Mouse (Mus musculus) forebrain, embryonic 11.5 days (tissue): ENCODE data around the gene Fam47e. TPM values are rescaled to one million over a fixed set of nuclear protein-coding genes. Genes with fewer than 3 reads are reported as not detected.
"Not testable (repeated sequence)": the region's sequence is repeated elsewhere in the genome, so short reads cannot be mapped to it uniquely, and the experiment has no call there.

ENCODE experiments used
- ATAC-seq: fragments of 200-750 bp; cut with Nextera tagmentation; replicated peaks from 2 replicates; pipeline ENCODE4 v1.8.0; 2017; ENCODE audit warnings: moderate TSS enrichment; ENCODE audit not compliant: low FRiP score
- DNase-seq: peaks from one replicate; pipeline ENCODE4 v3.0.0-alpha.2; 2017; ENCODE audit warnings: low spot score
- H3K27ac ChIP-seq: fragments of 300-500 bp; sonication (generic); 2 replicates; pipeline ENCODE4 v1.5.1; 2014; ENCODE audit warnings: low read depth, low read length
- H3K27me3 ChIP-seq: fragments of 300-500 bp; sonication (generic); 2 replicates; pipeline ENCODE4 v1.6.1; 2014; ENCODE audit warnings: mild to moderate bottlenecking, low read length, mixed read lengths; ENCODE audit not compliant: control insufficient read depth, insufficient read depth
- H3K36me3 ChIP-seq: fragments of 300-500 bp; sonication (generic); 2 replicates; pipeline ENCODE4 v1.6.1; 2014; ENCODE audit warnings: mild to moderate bottlenecking, low read length, moderate library complexity, mixed read lengths; ENCODE audit not compliant: control insufficient read depth, insufficient read depth
- H3K4me1 ChIP-seq: fragments of 300-500 bp; sonication (generic); replicated peaks from 2 replicates; pipeline ENCODE4 v1.6.1; 2014; ENCODE audit warnings: low read length, mixed read lengths; ENCODE audit not compliant: control insufficient read depth, insufficient read depth
- H3K4me2 ChIP-seq: fragments of 300-500 bp; sonication (generic); 2 replicates; pipeline ENCODE4 v1.6.1; 2014; ENCODE audit warnings: low read depth, mild to moderate bottlenecking, low read length, moderate library complexity, mixed read lengths; ENCODE audit not compliant: severe bottlenecking
- H3K4me3 ChIP-seq: fragments of 300-500 bp; sonication (generic); 2 replicates; pipeline ENCODE4 v1.5.1; 2014; ENCODE audit warnings: low read depth, low read length
- H3K9ac ChIP-seq: fragments of 300-500 bp; sonication (generic); 2 replicates; pipeline ENCODE4 v1.6.1; 2014; ENCODE audit warnings: low read length
- H3K9me3 ChIP-seq: fragments of 300-500 bp; sonication (generic); 2 replicates; pipeline ENCODE4 v1.6.1; 2016; ENCODE audit warnings: low read length, mixed read lengths; ENCODE audit not compliant: control insufficient read depth
- WGBS: fragments of 180-500 bp; shearing (Covaris S2); extraction: QIAGEN DNeasy Blood & Tissue Kit; methylation state at CpG from one replicate; pipeline ENCODE4 v1.1.7; 2014; 5-methylcytosine and 5-hydroxymethylcytosine counted together
- polyA plus RNA-seq: library from polyadenylated mRNA; unstranded; fragments of >200 nt; fragmentation: Nextera tagmentation; extraction: Ambion mirVana; gene quantifications from 2 replicates; pipeline ENCODE4 v1.2.1, GENCODE M21; 2014

The Fam47e gene
- not detected in 2 replicates for polyA plus RNA-seq

DNA sequence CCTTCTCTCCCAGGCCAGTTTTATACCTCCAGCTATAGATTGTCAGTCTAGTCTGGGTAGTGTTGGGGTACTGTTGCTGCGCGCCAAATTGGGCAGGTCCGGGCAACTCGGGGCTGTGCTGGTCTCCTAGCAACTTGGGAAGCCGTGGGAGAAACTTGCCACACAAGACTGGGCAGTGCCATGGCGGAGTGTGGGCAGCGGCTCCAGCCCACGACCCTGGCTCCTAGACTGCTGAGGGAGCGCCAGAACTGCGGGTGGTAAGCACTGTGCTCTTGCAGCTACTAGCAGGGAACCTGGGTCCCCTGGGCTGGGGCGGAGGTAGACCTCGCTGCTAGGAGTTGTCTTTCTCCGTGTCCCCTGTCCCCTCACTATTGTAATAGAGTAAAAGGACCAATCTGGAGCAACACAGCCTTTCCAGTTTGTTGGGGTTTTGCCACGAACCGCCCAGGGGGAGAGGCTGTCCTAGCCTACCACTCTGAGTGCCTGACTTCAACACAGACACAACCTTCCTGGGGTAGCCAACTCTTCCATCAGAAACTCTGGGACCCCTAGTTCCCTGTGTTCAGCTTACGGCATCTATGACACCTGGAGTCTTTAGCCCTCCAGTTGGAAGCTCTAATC, at the start of gene Fam47e:
Fam47e (plus strand) TSS at position 179 of the 621 bp plus-strand sequence.
- WGBS: 73% methylated on average over 16 of the region's 16 CpGs

DNA sequence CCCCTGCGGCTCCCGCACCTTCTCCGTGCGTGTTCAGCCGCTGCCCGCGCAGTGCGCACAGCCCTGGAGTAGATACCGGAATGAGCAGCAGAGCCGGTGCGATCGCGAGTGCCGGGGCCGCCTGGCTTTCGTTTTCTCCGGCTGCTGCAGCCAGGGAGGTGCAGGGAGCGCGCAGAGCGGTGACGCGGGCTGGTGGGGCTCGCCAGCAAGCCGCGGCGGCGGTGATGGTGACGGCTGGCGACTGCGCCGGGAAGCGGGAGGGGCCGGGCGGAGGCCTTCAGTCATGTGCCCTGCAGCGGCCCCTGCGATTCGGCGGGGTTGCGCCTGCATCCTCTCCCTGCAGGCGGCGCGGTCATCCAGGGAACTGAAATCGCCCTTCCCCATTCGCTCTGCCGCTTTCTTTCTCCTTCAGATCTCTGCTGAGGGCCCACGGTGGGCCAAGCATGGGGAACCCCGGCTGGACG, 49.4 kb upstream of the Fam47e start:
- Histone ChIP-seq H3K27me3 (no peaks in the 10 kb centered on the region), H3K27ac (peak overlapping the region; percentile 95), H3K36me3 (no peaks in the 10 kb centered on the region), H3K4me3 (peak overlapping the region; percentile 76), H3K9me3 (no peaks in the 10 kb centered on the region), H3K4me2 (peak overlapping the region; percentile 70), H3K9ac (peak overlapping the region; percentile 93), H3K4me1 (no peaks in the 10 kb centered on the region; the same call in 1 of the 2 replicates)
- peak; percentile 97 for DNase-seq
- peak; percentile 96 for ATAC-seq
- WGBS: under 1% methylated on average over 48 of the region's 48 CpGs

More for the DNA sequence above, at the start of gene Fam47e:
- no peaks in the 10 kb centered on the region; the same call in 1 of the 2 replicates for H3K9me3 ChIP-seq
- no peaks in the 10 kb centered on the region for H3K4me1 ChIP-seq
- H3K36me3 ChIP-seq: no peaks in the 10 kb centered on the region
- DNase-seq (no peak), ATAC-seq (no peak)
- H3K4me3 ChIP-seq: no peak within 1 kb of the TSS
- H3K27ac ChIP-seq: no peak within 1 kb of the TSS
- H3K9ac ChIP-seq: no peak within 1 kb of the TSS
- no peak within 1 kb of the TSS for H3K4me2 ChIP-seq
- H3K27me3 ChIP-seq: no peaks in the 10 kb centered on the region

DNA sequence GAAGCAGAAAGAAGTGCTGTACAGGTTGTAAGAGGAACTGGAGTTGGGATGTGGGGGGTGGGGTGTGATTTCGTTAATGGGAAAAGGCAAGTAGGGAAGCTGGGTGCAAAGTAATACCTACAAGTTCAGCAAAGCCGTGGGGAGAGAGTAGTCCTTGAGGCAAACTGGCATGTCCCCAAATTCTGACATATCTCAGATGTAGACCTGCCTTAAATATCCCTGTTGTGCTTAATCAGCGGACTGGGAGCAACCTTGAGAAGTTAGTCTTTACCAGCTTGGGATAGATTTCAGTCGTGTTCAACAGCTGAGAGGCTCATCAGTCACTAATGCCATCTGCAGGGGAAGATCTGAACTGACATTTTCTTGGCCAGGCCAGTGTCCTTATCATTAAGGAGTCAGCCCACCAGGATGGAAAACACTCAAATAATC, 48.6 kb upstream of the Fam47e start:
- no peak for ATAC-seq
- no peak for DNase-seq
- no peak overlapping the region for H3K9ac ChIP-seq
- H3K4me3 ChIP-seq: no peak overlapping the region
- WGBS: 34% methylated on average over 4 of the region's 4 CpGs
- no peaks in the 10 kb centered on the region for H3K36me3 ChIP-seq
- no peak overlapping the region for H3K27ac ChIP-seq
- peak overlapping the region; percentile 70; the same call in 1 of the 2 replicates for H3K4me2 ChIP-seq
- H3K9me3 ChIP-seq: no peaks in the 10 kb centered on the region
- H3K4me1 ChIP-seq: no peaks in the 10 kb centered on the region; the same call in 1 of the 2 replicates
- H3K27me3 ChIP-seq: no peaks in the 10 kb centered on the region

DNA sequence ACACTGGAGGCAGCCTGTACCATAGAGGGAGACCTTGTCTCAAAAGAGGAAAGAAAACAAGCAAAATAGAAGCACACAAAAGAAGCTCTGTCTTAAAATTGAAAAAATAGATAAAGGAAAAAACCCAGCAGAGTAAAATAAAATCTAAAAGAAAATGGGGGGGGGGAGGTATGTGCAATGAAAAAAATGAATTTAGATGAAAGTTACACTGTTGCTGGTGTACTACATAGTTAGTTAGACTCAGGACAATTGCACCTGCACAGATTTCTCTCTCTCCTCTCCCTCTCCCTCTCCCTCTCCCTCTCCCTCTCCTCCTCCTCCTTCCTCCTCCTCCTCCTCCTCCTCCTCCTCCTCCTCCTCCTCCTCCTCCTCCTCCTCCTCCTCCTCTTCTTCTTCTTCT, 48.1 kb upstream of the Fam47e start, which contains the start of gene Scarb2:
Scarb2 (minus strand) TSS at position 101 of the 400 bp plus-strand sequence.
- peak within 1 kb of the TSS; percentile 76 for H3K4me3 ChIP-seq
- no peak for ATAC-seq
- H3K27ac ChIP-seq: peak within 1 kb of the TSS; percentile 95; the same call in 1 of the 2 replicates
- no peaks in the 10 kb centered on the region for H3K9me3 ChIP-seq
- no peaks in the 10 kb centered on the region; the same call in 1 of the 2 replicates for H3K4me1 ChIP-seq
- peak within 1 kb of the TSS; percentile 93 for H3K9ac ChIP-seq
- no peaks in the 10 kb centered on the region for H3K27me3 ChIP-seq
- no peaks in the 10 kb centered on the region for H3K36me3 ChIP-seq
- peak within 1 kb of the TSS; percentile 70; the same call in 1 of the 2 replicates for H3K4me2 ChIP-seq
- no peak for DNase-seq

DNA sequence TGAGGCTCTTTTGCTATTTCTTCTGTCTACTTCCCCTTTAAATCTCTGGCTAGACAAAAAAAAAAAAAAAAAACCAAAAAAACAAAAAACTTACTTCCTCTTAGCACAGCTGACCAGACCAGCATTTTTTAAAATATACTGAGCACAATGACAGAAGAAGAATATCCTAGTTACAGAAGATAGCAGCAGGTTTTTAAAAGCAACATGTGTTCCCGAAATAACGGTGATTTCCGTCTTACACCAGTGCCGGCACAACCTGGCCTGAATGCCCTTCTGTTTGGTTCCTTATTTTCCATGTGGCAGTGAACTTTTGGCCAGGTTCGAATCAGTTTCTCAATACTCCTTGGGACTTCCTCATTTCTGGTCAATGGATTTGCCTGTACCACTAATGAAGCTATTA, 46.0 kb upstream of the Fam47e start:
- no peak overlapping the region for H3K4me2 ChIP-seq
- no peaks in the 10 kb centered on the region for H3K9me3 ChIP-seq
- no peaks in the 10 kb centered on the region for H3K36me3 ChIP-seq
- H3K27me3 ChIP-seq: no peaks in the 10 kb centered on the region
- H3K4me3 ChIP-seq: no peak overlapping the region
- DNase-seq: no peak
- no peak overlapping the region for H3K27ac ChIP-seq
- WGBS: 94% methylated on average over 5 of the region's 5 CpGs
- ATAC-seq: no peak
- H3K4me1 ChIP-seq: no peaks in the 10 kb centered on the region; the same call in 1 of the 2 replicates
- no peak overlapping the region for H3K9ac ChIP-seq

DNA sequence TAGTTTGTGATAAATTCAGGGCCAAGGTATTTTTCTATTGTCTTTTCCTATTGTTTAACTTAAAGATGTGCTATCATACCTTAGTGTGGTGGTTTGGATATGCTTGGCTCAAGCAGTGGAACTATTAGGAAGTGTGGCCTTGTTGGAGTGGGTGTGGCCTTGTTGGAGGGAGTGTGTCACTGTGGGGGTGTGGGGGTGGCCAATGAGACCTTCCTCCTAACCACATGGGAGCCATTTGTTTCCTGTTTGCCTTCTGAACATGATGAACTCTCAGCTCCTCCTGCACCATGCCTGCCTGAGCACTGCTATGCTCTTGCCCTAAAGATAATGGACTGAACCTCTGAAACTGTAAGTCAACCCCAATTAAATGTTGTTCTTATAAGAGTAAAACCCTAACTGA, 43.6 kb upstream of the Fam47e start:
- no peak overlapping the region for H3K9ac ChIP-seq
- H3K4me3 ChIP-seq: no peak overlapping the region
- H3K9me3 ChIP-seq: no peaks in the 10 kb centered on the region
- H3K4me1 ChIP-seq: no peaks in the 10 kb centered on the region
- DNase-seq: no peak
- H3K36me3 ChIP-seq: no peaks in the 10 kb centered on the region
- H3K4me2 ChIP-seq: no peak overlapping the region
- H3K27me3 ChIP-seq: no peaks in the 10 kb centered on the region
- ATAC-seq: no peak
- no peak overlapping the region for H3K27ac ChIP-seq

DNA sequence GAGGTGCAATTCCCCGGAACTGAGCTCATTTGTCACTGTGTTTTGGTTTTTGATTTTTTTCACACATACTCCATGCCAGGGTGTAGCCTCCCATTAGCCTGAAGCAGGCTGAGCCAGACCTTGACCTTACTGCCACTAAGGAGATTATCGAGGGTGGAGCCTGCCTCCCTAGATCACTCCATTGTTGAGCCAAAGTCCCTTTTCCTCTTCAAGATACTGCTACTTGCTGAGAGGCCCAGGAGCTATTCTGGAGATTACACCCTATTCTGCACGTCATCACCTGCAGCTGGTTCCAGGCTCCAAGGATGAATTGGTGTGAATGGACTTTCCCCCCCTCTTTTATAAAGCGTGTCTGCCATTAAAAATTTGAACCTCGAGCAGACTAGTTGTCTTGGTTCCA, 42.8 kb upstream of the Fam47e start:
- H3K9ac ChIP-seq: no peak overlapping the region
- H3K27me3 ChIP-seq: no peaks in the 10 kb centered on the region
- H3K4me3 ChIP-seq: no peak overlapping the region
- no peak overlapping the region for H3K27ac ChIP-seq
- no peaks in the 10 kb centered on the region for H3K36me3 ChIP-seq
- H3K9me3 ChIP-seq: no peaks in the 10 kb centered on the region
- no peak overlapping the region for H3K4me2 ChIP-seq
- no peak for ATAC-seq
- 92% methylated on average over 5 of the region's 5 CpGs for WGBS
- no peaks in the 10 kb centered on the region for H3K4me1 ChIP-seq
- no peak for DNase-seq

DNA sequence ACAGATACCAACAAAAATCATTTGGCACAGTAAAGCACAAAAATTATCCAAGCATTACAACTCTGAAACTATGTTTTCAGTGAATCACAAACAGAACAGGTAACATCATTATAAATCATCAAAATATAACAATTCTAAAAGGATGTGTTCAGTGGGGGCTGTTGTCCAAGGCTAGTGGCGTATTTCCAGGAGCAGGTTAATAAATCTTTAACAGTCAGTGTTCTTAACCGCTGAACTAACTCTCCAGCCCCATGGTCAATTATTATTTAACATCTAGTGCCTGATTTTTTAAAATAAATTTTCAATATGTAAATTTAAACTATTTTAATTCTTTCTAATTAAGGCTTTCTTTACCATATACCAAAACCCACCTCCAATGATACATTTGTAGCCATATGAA, 33.7 kb upstream of the Fam47e start:
- H3K9ac ChIP-seq, H3K9me3 ChIP-seq, ATAC-seq, H3K4me3 ChIP-seq, H3K27ac ChIP-seq, H3K36me3 ChIP-seq, DNase-seq, H3K27me3 ChIP-seq, H3K4me2 ChIP-seq, H3K4me1 ChIP-seq: not testable (repeated sequence)
- 86% methylated on average over 2 of the region's 2 CpGs for WGBS

DNA sequence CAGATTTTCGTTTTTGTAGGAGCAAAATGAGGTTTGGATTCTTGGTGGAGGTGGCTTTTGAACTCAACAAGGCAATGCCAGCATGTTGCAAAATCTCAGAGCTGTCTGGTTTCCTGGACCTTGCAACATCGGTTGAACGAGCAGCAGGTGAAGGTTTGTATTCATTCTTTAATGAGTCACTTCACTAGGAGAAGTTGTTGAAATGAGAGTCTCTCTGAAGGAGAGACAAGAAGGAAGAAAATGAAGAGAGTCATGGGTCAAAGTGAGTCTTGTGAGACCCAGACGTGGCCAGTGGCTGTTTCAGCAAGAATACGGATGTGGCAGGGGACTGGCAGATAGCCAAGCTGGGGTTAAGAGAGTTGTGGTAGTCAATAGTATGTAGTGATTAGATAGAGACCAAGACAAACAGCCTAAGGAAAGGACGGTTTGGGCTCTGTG, 30.0 kb upstream of the Fam47e start:
- DNase-seq: no peak
- Histone ChIP-seq H3K9me3 (no peaks in the 10 kb centered on the region), H3K4me3 (no peak overlapping the region), H3K36me3 (no peaks in the 10 kb centered on the region), H3K9ac (no peak overlapping the region), H3K27ac (no peak overlapping the region), H3K4me1 (no peaks in the 10 kb centered on the region), H3K4me2 (no peak overlapping the region), H3K27me3 (no peaks in the 10 kb centered on the region)
- WGBS: 83% methylated on average over 6 of the region's 6 CpGs
- ATAC-seq: no peak
